Mouse (Mus musculus): ENCODE measurements around the gene D1Pas1. TPM values are rescaled to one million over a fixed set of nuclear protein-coding genes. Genes with fewer than 3 reads are reported as not detected.

Gene D1Pas1
- polyA plus RNA-seq, 1 experiment, result not detected

GRCm38 (mm10) chr1:186985131-186985530 is 17.9 kb downstream of the D1Pas1 start:
- 94% methylated on average over 11 of the region's 11 CpGs for WGBS
- Histone ChIP-seq H3K27ac (ENCODE audit: control insufficient read depth, insufficient read depth, low read length) (no peak overlapping the region), H3K36me3 (ENCODE audit: control insufficient read depth, insufficient read depth, low read length) (no peaks in the 10 kb centered on the region), H3K27me3 (ENCODE audit: control insufficient read depth, insufficient read depth, low read length) (no peaks in the 10 kb centered on the region), H3K4me1 (replicated peaks; ENCODE audit: control insufficient read depth, insufficient read depth, low read length) (no peaks in the 10 kb centered on the region), H3K4me3 (ENCODE audit: control insufficient read depth, insufficient read depth, low read length) (no peak overlapping the region)
- no peak for TF ChIP-seq POLR2A (IDR thresholded peaks at IDR 0.05; ENCODE audit: control insufficient read depth, extremely low read depth, insufficient read depth, low read length, poor library complexity)
- TF ChIP-seq CTCF (IDR thresholded peaks at IDR 0.05; ENCODE audit: borderline replicate concordance, control insufficient read depth, extremely low read depth, insufficient read depth, low read length, poor library complexity), result no peak
- DNase-seq, result no peak

GRCm38 (mm10) chr1:186986086-186986485 is 18.9 kb downstream of the D1Pas1 start:
- TF ChIP-seq POLR2A (IDR thresholded peaks at IDR 0.05; ENCODE audit: control insufficient read depth, extremely low read depth, insufficient read depth, low read length, poor library complexity) (no peak), CTCF (IDR thresholded peaks at IDR 0.05; ENCODE audit: borderline replicate concordance, control insufficient read depth, extremely low read depth, insufficient read depth, low read length, poor library complexity) (no peak)
- no peaks in the 10 kb centered on the region for H3K4me1 ChIP-seq (replicated peaks; ENCODE audit: control insufficient read depth, insufficient read depth, low read length)
- no peaks in the 10 kb centered on the region for H3K27me3 ChIP-seq (ENCODE audit: control insufficient read depth, insufficient read depth, low read length)
- H3K27ac ChIP-seq (ENCODE audit: control insufficient read depth, insufficient read depth, low read length), result no peak overlapping the region
- WGBS, result 92% methylated on average over 9 of the region's 9 CpGs
- no peak for DNase-seq
- no peaks in the 10 kb centered on the region for H3K36me3 ChIP-seq (ENCODE audit: control insufficient read depth, insufficient read depth, low read length)
- H3K4me3 ChIP-seq (ENCODE audit: control insufficient read depth, insufficient read depth, low read length), result no peak overlapping the region

GRCm38 (mm10) chr1:186986506-186986905 is 19.3 kb downstream of the D1Pas1 start:
- H3K27me3 ChIP-seq (ENCODE audit: control insufficient read depth, insufficient read depth, low read length), result no peaks in the 10 kb centered on the region
- H3K4me1 ChIP-seq (replicated peaks; ENCODE audit: control insufficient read depth, insufficient read depth, low read length), result no peaks in the 10 kb centered on the region
- H3K36me3 ChIP-seq (ENCODE audit: control insufficient read depth, insufficient read depth, low read length), result no peaks in the 10 kb centered on the region
- no peak overlapping the region for H3K4me3 ChIP-seq (ENCODE audit: control insufficient read depth, insufficient read depth, low read length)
- no peak for DNase-seq
- 94% methylated on average over 8 of the region's 8 CpGs for WGBS
- no peak overlapping the region for H3K27ac ChIP-seq (ENCODE audit: control insufficient read depth, insufficient read depth, low read length)
- TF ChIP-seq POLR2A (IDR thresholded peaks at IDR 0.05; ENCODE audit: control insufficient read depth, extremely low read depth, insufficient read depth, low read length, poor library complexity), result no peak
- no peak for TF ChIP-seq CTCF (IDR thresholded peaks at IDR 0.05; ENCODE audit: borderline replicate concordance, control insufficient read depth, extremely low read depth, insufficient read depth, low read length, poor library complexity)

GRCm38 (mm10) chr1:186988281-186988682 is 21.1 kb downstream of the D1Pas1 start:
- Histone ChIP-seq H3K4me3 (ENCODE audit: control insufficient read depth, insufficient read depth, low read length) (no peak overlapping the region), H3K4me1 (replicated peaks; ENCODE audit: control insufficient read depth, insufficient read depth, low read length) (no peaks in the 10 kb centered on the region), H3K27me3 (ENCODE audit: control insufficient read depth, insufficient read depth, low read length) (no peaks in the 10 kb centered on the region), H3K36me3 (ENCODE audit: control insufficient read depth, insufficient read depth, low read length) (no peaks in the 10 kb centered on the region), H3K27ac (ENCODE audit: control insufficient read depth, insufficient read depth, low read length) (no peak overlapping the region)
- TF ChIP-seq POLR2A (IDR thresholded peaks at IDR 0.05; ENCODE audit: control insufficient read depth, extremely low read depth, insufficient read depth, low read length, poor library complexity) (no peak), CTCF (IDR thresholded peaks at IDR 0.05; ENCODE audit: borderline replicate concordance, control insufficient read depth, extremely low read depth, insufficient read depth, low read length, poor library complexity) (no peak)
- DNase-seq, result no peak
- 90% methylated on average over 9 of the region's 9 CpGs for WGBS

GRCm38 (mm10) chr1:186988822-186989221 is 21.6 kb downstream of the D1Pas1 start:
- no peaks in the 10 kb centered on the region for H3K36me3 ChIP-seq (ENCODE audit: control insufficient read depth, insufficient read depth, low read length)
- no peak overlapping the region for H3K27ac ChIP-seq (ENCODE audit: control insufficient read depth, insufficient read depth, low read length)
- TF ChIP-seq CTCF (IDR thresholded peaks at IDR 0.05; ENCODE audit: borderline replicate concordance, control insufficient read depth, extremely low read depth, insufficient read depth, low read length, poor library complexity) (no peak), POLR2A (IDR thresholded peaks at IDR 0.05; ENCODE audit: control insufficient read depth, extremely low read depth, insufficient read depth, low read length, poor library complexity) (no peak)
- no peak overlapping the region for H3K4me3 ChIP-seq (ENCODE audit: control insufficient read depth, insufficient read depth, low read length)
- no peaks in the 10 kb centered on the region for H3K4me1 ChIP-seq (replicated peaks; ENCODE audit: control insufficient read depth, insufficient read depth, low read length)
- WGBS, result 83% methylated on average over 4 of the region's 4 CpGs
- no peaks in the 10 kb centered on the region for H3K27me3 ChIP-seq (ENCODE audit: control insufficient read depth, insufficient read depth, low read length)
- no peak for DNase-seq

DNA sequence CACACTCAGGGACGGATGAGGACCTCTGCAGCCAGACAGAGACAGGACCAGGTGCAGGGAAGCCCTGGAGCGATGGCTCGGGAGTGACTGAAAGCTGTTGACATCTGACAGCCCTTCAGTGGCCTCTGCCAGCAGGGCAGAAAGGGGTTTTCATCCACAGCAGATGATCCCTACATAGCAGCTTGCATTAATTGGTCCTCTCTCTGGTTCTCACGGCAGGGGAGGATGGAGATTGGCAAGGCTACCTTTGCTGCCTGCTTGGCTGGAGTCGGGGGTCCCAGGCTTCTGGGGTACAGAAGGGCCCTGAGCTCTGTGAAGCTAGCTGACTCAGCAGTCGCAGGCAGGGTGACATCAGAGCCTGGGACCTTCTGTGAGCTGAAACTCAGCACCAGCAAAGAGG is 24.3 kb downstream of the D1Pas1 start:
- no peak for DNase-seq
- Histone ChIP-seq H3K4me1 (replicated peaks; ENCODE audit: control insufficient read depth, insufficient read depth, low read length) (no peaks in the 10 kb centered on the region), H3K4me3 (ENCODE audit: control insufficient read depth, insufficient read depth, low read length) (no peak overlapping the region), H3K27ac (ENCODE audit: control insufficient read depth, insufficient read depth, low read length) (no peak overlapping the region), H3K27me3 (ENCODE audit: control insufficient read depth, insufficient read depth, low read length) (no peaks in the 10 kb centered on the region), H3K36me3 (ENCODE audit: control insufficient read depth, insufficient read depth, low read length) (no peaks in the 10 kb centered on the region)
- TF ChIP-seq CTCF (IDR thresholded peaks at IDR 0.05; ENCODE audit: borderline replicate concordance, control insufficient read depth, extremely low read depth, insufficient read depth, low read length, poor library complexity), result no peak
- no peak for TF ChIP-seq POLR2A (IDR thresholded peaks at IDR 0.05; ENCODE audit: control insufficient read depth, extremely low read depth, insufficient read depth, low read length, poor library complexity)
- 82% methylated on average over 6 of the region's 6 CpGs for WGBS

DNA sequence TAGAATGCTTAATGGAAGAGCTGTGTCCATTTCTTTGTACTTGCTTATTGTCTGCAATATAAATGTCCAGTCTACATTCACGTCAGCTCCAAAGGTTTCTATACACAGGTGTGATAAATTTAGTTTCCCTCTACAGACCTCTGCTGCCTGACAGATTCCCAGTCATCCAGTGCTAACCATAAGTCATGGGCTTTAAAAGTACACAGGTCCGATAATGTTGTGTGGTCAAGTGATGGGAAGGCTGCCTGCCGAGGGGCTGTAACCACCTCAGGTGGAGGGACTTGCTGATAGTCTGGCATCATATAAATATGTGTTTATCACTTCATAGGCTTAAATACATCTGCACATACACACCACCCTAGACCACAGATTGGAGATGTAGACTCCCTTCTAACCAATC is 24.9 kb downstream of the D1Pas1 start:
- H3K4me1 ChIP-seq (replicated peaks; ENCODE audit: control insufficient read depth, insufficient read depth, low read length), result no peaks in the 10 kb centered on the region
- H3K36me3 ChIP-seq (ENCODE audit: control insufficient read depth, insufficient read depth, low read length), result no peaks in the 10 kb centered on the region
- TF ChIP-seq CTCF (IDR thresholded peaks at IDR 0.05; ENCODE audit: borderline replicate concordance, control insufficient read depth, extremely low read depth, insufficient read depth, low read length, poor library complexity) (no peak), POLR2A (IDR thresholded peaks at IDR 0.05; ENCODE audit: control insufficient read depth, extremely low read depth, insufficient read depth, low read length, poor library complexity) (no peak)
- no peak overlapping the region for H3K27ac ChIP-seq (ENCODE audit: control insufficient read depth, insufficient read depth, low read length)
- H3K27me3 ChIP-seq (ENCODE audit: control insufficient read depth, insufficient read depth, low read length), result no peaks in the 10 kb centered on the region
- no peak for DNase-seq
- H3K4me3 ChIP-seq (ENCODE audit: control insufficient read depth, insufficient read depth, low read length), result no peak overlapping the region
- WGBS, result 97% methylated on average over 3 of the region's 3 CpGs

Measured in thymus, adult 2 months (tissue).